Mouse (Mus musculus): Measurements from ENCODE around the gene Rgs9. TPM values are rescaled to one million over a fixed set of nuclear protein-coding genes. Genes with fewer than 3 reads are reported as not detected.

Rgs9 gene
- polyA plus RNA-seq, 1 experiment from 2014 or later: 1.1 TPM

GRCm38 (mm10) chr11:109206732-109207131, 91.2 kb downstream of the Rgs9 start:
- 22% methylated on average over 13 of the region's 13 CpGs for WGBS
- H3K4me1 ChIP-seq (replicated peaks): peaks cover 12% of the 10 kb centered on the region
- H3K4me2 ChIP-seq: peak overlapping the region; percentile 38
- no peak overlapping the region for H3K4me3 ChIP-seq
- H3K36me3 ChIP-seq: no peaks in the 10 kb centered on the region
- no peak overlapping the region for H3K9ac ChIP-seq
- 0 out of 2 replicates have a peak overlapping the region, but pooled peaks have one; percentile 19 for H3K27ac ChIP-seq (ENCODE audit: poor library complexity, severe bottlenecking)
- H3K9me3 ChIP-seq (replicated peaks): 0 out of 2 replicates have a peak, but pooled peaks cover under 1% of the 10 kb centered on the region
- H3K27me3 ChIP-seq (replicated peaks): no peaks in the 10 kb centered on the region
- no peak for ATAC-seq (ENCODE audit: insufficient number of reproducible peaks, low FRiP score)

GRCm38 (mm10) chr11:109206028-109206427, 91.9 kb downstream of the Rgs9 start:
- H3K4me1 ChIP-seq (replicated peaks): peaks cover 12% of the 10 kb centered on the region
- H3K4me3 ChIP-seq: no peak overlapping the region
- no peak overlapping the region for H3K4me2 ChIP-seq
- no peak for ATAC-seq (ENCODE audit: insufficient number of reproducible peaks, low FRiP score)
- H3K27me3 ChIP-seq (replicated peaks): no peaks in the 10 kb centered on the region
- H3K36me3 ChIP-seq: no peaks in the 10 kb centered on the region
- WGBS: 80% methylated on average over 1 of the region's 1 CpGs
- H3K27ac ChIP-seq (ENCODE audit: poor library complexity, severe bottlenecking): no peak overlapping the region
- H3K9ac ChIP-seq: no peak overlapping the region
- no peaks in the 10 kb centered on the region for H3K9me3 ChIP-seq (replicated peaks)

GRCm38 (mm10) chr11:109199612-109200293, 98.2 kb downstream of the Rgs9 start:
- H3K27me3 ChIP-seq (replicated peaks): no peaks in the 10 kb centered on the region
- WGBS: 41% methylated on average over 8 of the region's 8 CpGs
- no peaks in the 10 kb centered on the region; the same call in 1 of the 2 replicates for H3K9me3 ChIP-seq (replicated peaks)
- H3K9ac ChIP-seq: no peak overlapping the region
- H3K4me3 ChIP-seq: no peak overlapping the region
- no peaks in the 10 kb centered on the region for H3K4me1 ChIP-seq (replicated peaks)
- H3K4me2 ChIP-seq: no peak overlapping the region
- no peak for ATAC-seq (ENCODE audit: insufficient number of reproducible peaks, low FRiP score)
- H3K27ac ChIP-seq (ENCODE audit: poor library complexity, severe bottlenecking): no peak overlapping the region
- H3K36me3 ChIP-seq: no peaks in the 10 kb centered on the region

- H3K4me3 ChIP-seq: no peak overlapping the region
- H3K27ac ChIP-seq (ENCODE audit: poor library complexity, severe bottlenecking): no peak overlapping the region
- ATAC-seq (ENCODE audit: insufficient number of reproducible peaks, low FRiP score): no peak
- H3K9me3 ChIP-seq (replicated peaks): no peaks in the 10 kb centered on the region; the same call in 1 of the 2 replicates
- 49% methylated on average over 15 of the region's 15 CpGs for WGBS
- H3K27me3 ChIP-seq (replicated peaks): 0 out of 2 replicates have a peak, but pooled peaks cover 4% of the 10 kb centered on the region
- H3K9ac ChIP-seq: no peak overlapping the region
- no peak overlapping the region for H3K4me2 ChIP-seq
- H3K36me3 ChIP-seq: no peaks in the 10 kb centered on the region
- no peaks in the 10 kb centered on the region for H3K4me1 ChIP-seq (replicated peaks)
These were observed 105.0 kb downstream of the Rgs9 start for GRCm38 (mm10) chr11:109192673-109193557.

- ATAC-seq (ENCODE audit: insufficient number of reproducible peaks, low FRiP score): no peak
- Histone ChIP-seq H3K4me2 (no peak overlapping the region), H3K36me3 (no peaks in the 10 kb centered on the region), H3K4me3 (no peak overlapping the region), H3K4me1 (replicated peaks) (no peaks in the 10 kb centered on the region), H3K27me3 (replicated peaks) (0 out of 2 replicates have a peak, but pooled peaks cover 4% of the 10 kb centered on the region), H3K9me3 (replicated peaks) (no peaks in the 10 kb centered on the region), H3K27ac (ENCODE audit: poor library complexity, severe bottlenecking) (no peak overlapping the region), H3K9ac (no peak overlapping the region)
- WGBS: 85% methylated on average over 5 of the region's 5 CpGs
These were observed 109.7 kb downstream of the Rgs9 start for GRCm38 (mm10) chr11:109188235-109188634.

GRCm38 (mm10) chr11:109187631-109188184, 110.2 kb downstream of the Rgs9 start:
- no peak overlapping the region for H3K27ac ChIP-seq (ENCODE audit: poor library complexity, severe bottlenecking)
- H3K36me3 ChIP-seq: no peaks in the 10 kb centered on the region
- 75% methylated on average over 6 of the region's 6 CpGs for WGBS
- H3K27me3 ChIP-seq (replicated peaks): 0 out of 2 replicates have a peak, but pooled peaks cover under 1% of the 10 kb centered on the region
- no peak overlapping the region for H3K4me3 ChIP-seq
- no peaks in the 10 kb centered on the region for H3K9me3 ChIP-seq (replicated peaks)
- no peak for ATAC-seq (ENCODE audit: insufficient number of reproducible peaks, low FRiP score)
- H3K4me2 ChIP-seq: no peak overlapping the region
- no peak overlapping the region for H3K9ac ChIP-seq
- H3K4me1 ChIP-seq (replicated peaks): no peaks in the 10 kb centered on the region

GRCm38 (mm10) chr11:109181118-109181517, 116.8 kb downstream of the Rgs9 start:
- ATAC-seq (ENCODE audit: insufficient number of reproducible peaks, low FRiP score): no peak
- H3K27ac ChIP-seq (ENCODE audit: poor library complexity, severe bottlenecking): no peak overlapping the region

GRCm38 (mm10) chr11:109180290-109180689, 117.6 kb downstream of the Rgs9 start:
- Histone ChIP-seq H3K4me3 (no peak overlapping the region), H3K27me3 (replicated peaks) (0 out of 2 replicates have a peak, but pooled peaks cover 14% of the 10 kb centered on the region), H3K9me3 (replicated peaks) (no peaks in the 10 kb centered on the region), H3K4me2 (no peak overlapping the region), H3K4me1 (replicated peaks) (peaks cover 11% of the 10 kb centered on the region), H3K27ac (ENCODE audit: poor library complexity, severe bottlenecking) (no peak overlapping the region), H3K36me3 (no peaks in the 10 kb centered on the region), H3K9ac (no peak overlapping the region)
- no peak for ATAC-seq (ENCODE audit: insufficient number of reproducible peaks, low FRiP score)
- 45% methylated on average over 11 of the region's 11 CpGs for WGBS

More at GRCm38 (mm10) chr11:109181118-109181517, 116.8 kb downstream of the Rgs9 start:
- Histone ChIP-seq H3K4me3 (no peak overlapping the region), H3K4me2 (no peak overlapping the region), H3K4me1 (replicated peaks) (peaks cover 11% of the 10 kb centered on the region), H3K27me3 (replicated peaks) (0 out of 2 replicates have a peak, but pooled peaks cover 14% of the 10 kb centered on the region), H3K36me3 (no peaks in the 10 kb centered on the region), H3K9ac (no peak overlapping the region), H3K9me3 (replicated peaks) (no peaks in the 10 kb centered on the region)
- 73% methylated on average over 7 of the region's 7 CpGs for WGBS

GRCm38 (mm10) chr11:109178788-109179518, 119.0 kb downstream of the Rgs9 start:
- no peak overlapping the region for H3K9ac ChIP-seq
- no peak overlapping the region for H3K4me3 ChIP-seq
- 0 out of 2 replicates have a peak, but pooled peaks cover 14% of the 10 kb centered on the region for H3K27me3 ChIP-seq (replicated peaks)
- no peak overlapping the region for H3K27ac ChIP-seq (ENCODE audit: poor library complexity, severe bottlenecking)
- H3K4me2 ChIP-seq: no peak overlapping the region
- ATAC-seq (ENCODE audit: insufficient number of reproducible peaks, low FRiP score): no peak
- no peaks in the 10 kb centered on the region for H3K36me3 ChIP-seq
- WGBS: 46% methylated on average over 8 of the region's 8 CpGs
- peaks cover 11% of the 10 kb centered on the region for H3K4me1 ChIP-seq (replicated peaks)
- no peaks in the 10 kb centered on the region for H3K9me3 ChIP-seq (replicated peaks)

- no peak overlapping the region for H3K9ac ChIP-seq
- no peaks in the 10 kb centered on the region for H3K36me3 ChIP-seq
- 81% methylated on average over 8 of the region's 8 CpGs for WGBS
- peaks cover 5% of the 10 kb centered on the region for H3K4me1 ChIP-seq (replicated peaks)
- ATAC-seq (ENCODE audit: insufficient number of reproducible peaks, low FRiP score): no peak
- H3K9me3 ChIP-seq (replicated peaks): 0 out of 2 replicates have a peak, but pooled peaks cover 4% of the 10 kb centered on the region
- no peak overlapping the region for H3K4me2 ChIP-seq
- 0 out of 2 replicates have a peak, but pooled peaks cover 7% of the 10 kb centered on the region for H3K27me3 ChIP-seq (replicated peaks)
- H3K4me3 ChIP-seq: no peak overlapping the region
- no peak overlapping the region for H3K27ac ChIP-seq (ENCODE audit: poor library complexity, severe bottlenecking)
These were observed 122.5 kb downstream of the Rgs9 start for GRCm38 (mm10) chr11:109175376-109175969.

Measured in heart, embryonic 12.5 days (tissue).